Mouse (Mus musculus): ENCODE data around the gene Dus1l. TPM values are rescaled to one million over a fixed set of nuclear protein-coding genes. Genes with fewer than 3 reads are reported as not detected.

Dus1l gene
- polyA plus RNA-seq, 1 experiment from 2014 or later: 42.2 TPM

DNA sequence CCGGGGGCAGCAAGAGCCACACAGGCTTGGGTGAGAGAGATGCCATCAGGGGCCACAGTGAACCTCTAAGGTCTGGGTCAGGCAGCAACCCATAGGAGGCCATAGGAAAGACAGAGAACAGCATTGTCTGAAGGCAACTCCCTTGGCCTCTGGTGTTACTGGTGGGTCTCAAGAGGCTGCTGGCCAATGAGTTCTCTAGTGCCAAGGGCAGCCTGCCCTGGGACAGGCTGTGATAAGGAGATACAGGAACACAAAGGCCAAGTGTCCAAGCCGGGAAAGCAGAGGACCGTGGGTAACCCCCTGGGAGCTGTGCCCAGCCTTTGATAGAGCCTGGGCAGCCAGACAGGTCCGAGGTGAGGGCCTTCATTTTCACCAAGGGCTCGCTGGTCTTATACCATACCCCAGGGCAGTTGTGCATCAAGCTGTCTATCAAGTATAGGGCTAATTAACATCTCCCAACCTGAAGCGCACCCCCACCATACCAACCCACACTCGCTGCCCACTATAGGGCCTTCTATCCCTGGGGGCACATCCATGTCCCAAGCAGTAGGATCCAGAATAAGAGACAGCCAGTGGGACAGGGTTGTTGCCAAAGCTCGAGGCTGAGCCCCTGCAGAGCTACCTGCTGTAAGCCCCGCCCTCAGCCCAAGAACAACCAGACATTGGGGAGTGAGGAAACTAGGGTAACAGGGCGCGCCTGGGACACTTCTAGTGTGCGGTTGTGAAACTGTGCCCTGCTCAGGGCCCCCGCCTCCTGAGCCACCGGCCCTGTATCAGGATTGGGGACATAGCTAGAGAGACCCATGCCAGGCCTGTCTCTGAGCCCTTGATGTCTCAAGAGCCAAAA, 25.1 kb upstream of the Dus1l start:
- Histone ChIP-seq H3K4me3 (ENCODE audit: low read depth, low read length) (peak overlapping the region; percentile 18; the same call in 1 of the 2 replicates), H3K27ac (ENCODE audit: low read length) (no peak overlapping the region), H3K9ac (ENCODE audit: low read depth, low read length) (peak overlapping the region; percentile 98), H3K27me3 (ENCODE audit: control insufficient read depth, insufficient read depth, low read depth, low read length) (no peaks in the 10 kb centered on the region), H3K9me3 (replicated peaks; ENCODE audit: control insufficient read depth, low read length, poor library complexity, severe bottlenecking) (no peaks in the 10 kb centered on the region), H3K36me3 (ENCODE audit: control insufficient read depth, insufficient read depth, low read length) (peaks cover 43% of the 10 kb centered on the region), H3K4me1 (ENCODE audit: control insufficient read depth, insufficient read depth, low read length) (peaks cover 34% of the 10 kb centered on the region), H3K4me2 (ENCODE audit: low read length) (peak overlapping the region; percentile 100)
- 79% methylated on average over 14 of the region's 14 CpGs for WGBS
- ATAC-seq: no peak

DNA sequence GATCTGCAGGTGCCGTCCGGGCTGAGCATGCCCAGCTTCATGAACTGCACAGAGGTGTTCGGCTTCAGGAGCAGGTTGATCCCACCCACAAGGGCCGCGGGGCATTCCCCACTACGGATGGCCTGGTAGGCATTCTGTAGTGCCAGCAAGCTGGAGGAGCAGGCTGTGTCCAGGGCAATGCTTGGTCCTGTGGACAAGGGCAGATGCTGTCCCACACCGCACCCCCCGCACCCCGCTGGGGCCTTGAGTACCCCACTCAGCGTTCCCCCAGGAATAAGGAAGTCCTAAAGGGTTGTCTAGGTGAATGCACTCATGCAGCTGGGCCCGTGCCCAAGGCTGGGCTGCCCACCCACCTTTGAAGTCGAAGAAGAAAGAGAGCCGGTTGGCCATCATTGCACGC, 24.3 kb upstream of the Dus1l start:
- Histone ChIP-seq H3K9me3 (replicated peaks; ENCODE audit: control insufficient read depth, low read length, poor library complexity, severe bottlenecking) (no peaks in the 10 kb centered on the region), H3K4me3 (ENCODE audit: low read depth, low read length) (no peak overlapping the region), H3K27ac (ENCODE audit: low read length) (no peak overlapping the region), H3K36me3 (ENCODE audit: control insufficient read depth, insufficient read depth, low read length) (peaks cover 49% of the 10 kb centered on the region), H3K4me2 (ENCODE audit: low read length) (peak overlapping the region; percentile 100; the same call in 1 of the 2 replicates), H3K9ac (ENCODE audit: low read depth, low read length) (no peak overlapping the region), H3K27me3 (ENCODE audit: control insufficient read depth, insufficient read depth, low read depth, low read length) (no peaks in the 10 kb centered on the region), H3K4me1 (ENCODE audit: control insufficient read depth, insufficient read depth, low read length) (peaks cover 30% of the 10 kb centered on the region)
- ATAC-seq: no peak
- WGBS: 91% methylated on average over 14 of the region's 14 CpGs

DNA sequence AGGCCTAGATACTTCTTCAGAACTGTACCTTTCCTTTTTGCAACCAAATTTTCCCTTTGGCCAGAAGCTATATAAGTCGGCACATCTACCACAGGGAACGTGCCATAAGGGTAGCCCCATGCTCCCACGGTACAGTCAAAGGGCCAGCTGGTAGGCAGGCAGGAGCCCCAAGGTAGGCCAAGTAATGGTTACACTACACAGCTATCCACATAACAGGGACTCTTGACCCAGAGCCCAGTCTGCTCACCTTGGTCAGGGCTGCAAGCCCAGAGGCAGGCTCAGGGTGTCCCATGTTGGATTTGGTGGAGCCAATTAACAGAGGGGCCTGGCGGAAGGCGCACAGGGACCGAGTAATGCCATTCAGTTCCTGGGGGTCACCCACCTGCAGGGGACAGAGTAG, 23.4 kb upstream of the Dus1l start:
- no peak overlapping the region for H3K9ac ChIP-seq (ENCODE audit: low read depth, low read length)
- peaks cover 23% of the 10 kb centered on the region for H3K4me1 ChIP-seq (ENCODE audit: control insufficient read depth, insufficient read depth, low read length)
- H3K36me3 ChIP-seq (ENCODE audit: control insufficient read depth, insufficient read depth, low read length): peaks cover 59% of the 10 kb centered on the region
- H3K27me3 ChIP-seq (ENCODE audit: control insufficient read depth, insufficient read depth, low read depth, low read length): no peaks in the 10 kb centered on the region
- no peaks in the 10 kb centered on the region for H3K9me3 ChIP-seq (replicated peaks; ENCODE audit: control insufficient read depth, low read length, poor library complexity, severe bottlenecking)
- no peak overlapping the region for H3K27ac ChIP-seq (ENCODE audit: low read length)
- no peak overlapping the region for H3K4me3 ChIP-seq (ENCODE audit: low read depth, low read length)
- no peak overlapping the region for H3K4me2 ChIP-seq (ENCODE audit: low read length)
- no peak for ATAC-seq
- WGBS: 91% methylated on average over 6 of the region's 6 CpGs

DNA sequence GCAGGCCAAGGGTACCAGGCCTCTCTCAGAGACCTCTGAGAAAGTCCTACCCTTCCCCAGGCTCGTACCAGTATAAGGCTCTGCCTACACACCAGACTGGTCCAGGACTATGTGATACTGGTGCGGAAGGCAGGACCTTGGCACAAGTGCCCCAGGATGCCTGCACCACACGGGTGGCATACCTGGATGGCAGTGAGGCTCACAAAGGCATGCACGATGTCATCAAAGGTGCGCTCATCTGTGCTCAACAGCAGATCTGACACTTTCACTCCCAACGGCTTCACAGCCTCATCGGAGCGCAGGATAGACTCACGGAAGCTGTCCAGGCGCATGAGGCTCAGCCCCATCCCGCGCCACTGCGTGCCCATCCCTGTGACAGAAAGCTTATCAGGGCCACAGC, 22.0 kb upstream of the Dus1l start:
- H3K4me2 ChIP-seq (ENCODE audit: low read length): no peak overlapping the region
- H3K9ac ChIP-seq (ENCODE audit: low read depth, low read length): no peak overlapping the region
- H3K27ac ChIP-seq (ENCODE audit: low read length): no peak overlapping the region
- H3K4me3 ChIP-seq (ENCODE audit: low read depth, low read length): no peak overlapping the region
- H3K9me3 ChIP-seq (replicated peaks; ENCODE audit: control insufficient read depth, low read length, poor library complexity, severe bottlenecking): no peaks in the 10 kb centered on the region
- ATAC-seq: no peak
- peaks cover 23% of the 10 kb centered on the region for H3K4me1 ChIP-seq (ENCODE audit: control insufficient read depth, insufficient read depth, low read length)
- H3K36me3 ChIP-seq (ENCODE audit: control insufficient read depth, insufficient read depth, low read length): peaks cover 72% of the 10 kb centered on the region
- WGBS: 95% methylated on average over 13 of the region's 13 CpGs
- no peaks in the 10 kb centered on the region for H3K27me3 ChIP-seq (ENCODE audit: control insufficient read depth, insufficient read depth, low read depth, low read length)

DNA sequence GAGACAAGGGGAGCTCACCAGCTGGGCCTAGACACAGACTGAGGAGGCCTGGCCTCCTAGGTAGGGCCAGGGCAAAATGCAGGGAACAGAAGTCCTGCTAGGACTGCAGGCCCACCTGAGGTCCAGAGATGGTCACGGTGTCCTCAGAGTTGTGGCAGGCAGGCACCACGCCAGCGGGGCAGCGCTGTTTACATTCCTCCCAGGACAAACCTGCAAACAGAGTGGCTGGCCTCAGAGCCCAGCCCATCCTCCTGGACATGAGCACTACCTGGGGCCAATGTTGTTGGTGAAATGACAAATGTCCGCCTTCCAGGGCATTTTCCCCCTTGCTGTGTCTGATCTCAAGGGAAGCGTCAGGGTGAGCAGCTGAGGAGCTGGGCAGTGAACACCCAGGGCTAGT, 21.2 kb upstream of the Dus1l start:
- H3K4me2 ChIP-seq (ENCODE audit: low read length): no peak overlapping the region
- no peaks in the 10 kb centered on the region for H3K9me3 ChIP-seq (replicated peaks; ENCODE audit: control insufficient read depth, low read length, poor library complexity, severe bottlenecking)
- H3K9ac ChIP-seq (ENCODE audit: low read depth, low read length): no peak overlapping the region
- 95% methylated on average over 6 of the region's 6 CpGs for WGBS
- no peak for ATAC-seq
- H3K36me3 ChIP-seq (ENCODE audit: control insufficient read depth, insufficient read depth, low read length): peaks cover 80% of the 10 kb centered on the region
- no peak overlapping the region for H3K4me3 ChIP-seq (ENCODE audit: low read depth, low read length)
- no peaks in the 10 kb centered on the region for H3K27me3 ChIP-seq (ENCODE audit: control insufficient read depth, insufficient read depth, low read depth, low read length)
- H3K27ac ChIP-seq (ENCODE audit: low read length): no peak overlapping the region
- peaks cover 15% of the 10 kb centered on the region for H3K4me1 ChIP-seq (ENCODE audit: control insufficient read depth, insufficient read depth, low read length)

DNA sequence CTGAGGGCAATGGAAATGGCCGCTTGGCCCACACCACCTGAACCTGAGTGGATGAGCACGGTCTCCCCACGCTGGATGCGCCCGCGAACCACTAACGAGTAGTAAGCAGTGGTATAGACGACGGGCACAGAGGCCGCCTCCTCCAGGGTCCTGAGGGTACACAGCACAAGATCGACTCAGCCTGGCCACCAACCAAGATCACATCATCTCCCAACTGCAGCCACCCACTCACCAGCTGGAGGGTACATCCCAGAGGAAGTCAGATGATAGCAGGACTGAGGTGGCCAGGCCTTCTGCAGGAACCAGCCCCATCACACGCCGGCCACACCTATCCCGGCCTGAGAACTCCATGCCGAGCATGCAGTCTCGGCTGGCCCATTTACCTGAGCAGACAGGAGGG, 15.9 kb upstream of the Dus1l start:
- Histone ChIP-seq H3K36me3 (ENCODE audit: control insufficient read depth, insufficient read depth, low read length) (peaks cover 95% of the 10 kb centered on the region), H3K4me3 (ENCODE audit: low read depth, low read length) (no peak overlapping the region), H3K27me3 (ENCODE audit: control insufficient read depth, insufficient read depth, low read depth, low read length) (no peaks in the 10 kb centered on the region), H3K9ac (ENCODE audit: low read depth, low read length) (no peak overlapping the region), H3K4me1 (ENCODE audit: control insufficient read depth, insufficient read depth, low read length) (no peaks in the 10 kb centered on the region), H3K27ac (ENCODE audit: low read length) (no peak overlapping the region), H3K4me2 (ENCODE audit: low read length) (no peak overlapping the region), H3K9me3 (replicated peaks; ENCODE audit: control insufficient read depth, low read length, poor library complexity, severe bottlenecking) (no peaks in the 10 kb centered on the region)
- ATAC-seq: no peak
- 95% methylated on average over 16 of the region's 16 CpGs for WGBS

DNA sequence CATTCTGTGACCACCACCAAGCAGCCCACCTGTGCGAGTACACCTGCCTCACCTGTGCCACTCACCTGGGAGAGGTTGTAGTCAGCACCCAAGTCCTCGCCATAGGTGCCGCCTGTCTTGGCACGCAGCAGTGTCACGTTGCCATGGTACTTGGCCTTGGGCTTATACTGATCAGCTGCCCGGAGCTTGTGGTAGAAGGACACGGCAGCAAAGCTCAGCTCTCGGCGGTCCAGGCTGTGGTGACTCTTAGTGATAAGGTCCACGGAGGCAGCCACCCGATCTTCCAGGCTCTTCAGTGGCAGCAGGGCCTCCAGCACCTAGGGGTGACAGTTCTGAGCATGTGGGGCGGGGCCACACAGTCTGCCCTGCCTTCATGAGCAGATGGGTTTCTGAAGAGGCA, 11.8 kb upstream of the Dus1l start:
- Histone ChIP-seq H3K4me2 (ENCODE audit: low read length) (no peak overlapping the region), H3K9ac (ENCODE audit: low read depth, low read length) (no peak overlapping the region), H3K4me3 (ENCODE audit: low read depth, low read length) (no peak overlapping the region), H3K27ac (ENCODE audit: low read length) (no peak overlapping the region), H3K36me3 (ENCODE audit: control insufficient read depth, insufficient read depth, low read length) (peaks cover 71% of the 10 kb centered on the region), H3K9me3 (replicated peaks; ENCODE audit: control insufficient read depth, low read length, poor library complexity, severe bottlenecking) (no peaks in the 10 kb centered on the region), H3K4me1 (ENCODE audit: control insufficient read depth, insufficient read depth, low read length) (no peaks in the 10 kb centered on the region), H3K27me3 (ENCODE audit: control insufficient read depth, insufficient read depth, low read depth, low read length) (no peaks in the 10 kb centered on the region)
- 95% methylated on average over 12 of the region's 12 CpGs for WGBS
- ATAC-seq: no peak

DNA sequence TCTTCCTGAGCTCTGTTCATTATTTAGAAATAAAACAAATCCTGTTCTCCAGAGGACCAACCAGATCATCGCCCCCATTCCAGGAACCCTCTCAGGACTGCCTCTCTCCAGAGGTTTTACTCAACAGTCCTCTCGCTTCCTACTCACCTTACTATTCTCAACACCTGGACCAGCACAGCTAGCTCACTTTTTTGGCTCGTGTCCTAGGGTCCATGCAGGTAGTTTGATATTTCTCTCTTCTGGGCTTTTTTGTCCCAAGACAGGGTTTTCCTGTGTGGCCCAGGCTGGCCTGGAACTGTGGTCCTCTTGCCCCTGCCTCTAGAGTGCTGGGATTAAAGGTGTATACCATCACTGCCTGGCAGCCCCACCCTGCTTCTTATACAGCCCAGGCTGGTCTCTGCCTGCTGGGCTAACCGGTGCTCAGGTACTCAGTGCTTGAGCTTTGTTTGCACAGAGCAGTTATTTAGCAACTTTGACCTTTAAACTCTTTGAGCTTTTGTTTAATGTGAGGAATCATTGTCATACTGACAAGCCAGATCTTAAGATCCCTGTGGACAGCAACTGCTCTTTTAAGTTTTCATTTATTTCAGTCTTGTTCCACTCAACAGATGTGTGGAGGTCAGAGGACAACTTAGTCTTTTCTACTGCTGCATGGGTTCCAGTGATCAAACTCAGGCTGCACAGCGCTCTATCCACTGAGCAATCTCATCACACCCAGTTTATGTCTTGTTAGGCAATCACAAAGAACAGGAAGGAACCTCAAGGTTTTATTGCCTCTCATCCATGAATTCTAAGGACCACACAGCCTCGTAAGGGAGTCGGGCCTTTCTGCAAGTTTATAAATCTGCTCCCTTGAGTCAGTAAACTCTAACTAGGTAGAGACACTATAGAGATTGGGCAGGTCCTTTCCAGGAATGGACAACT, 9.4 kb upstream of the Dus1l start:
- Histone ChIP-seq H3K4me3 (ENCODE audit: low read depth, low read length) (no peak overlapping the region), H3K36me3 (ENCODE audit: control insufficient read depth, insufficient read depth, low read length) (peaks cover 48% of the 10 kb centered on the region), H3K4me2 (ENCODE audit: low read length) (no peak overlapping the region), H3K27ac (ENCODE audit: low read length) (no peak overlapping the region), H3K9me3 (replicated peaks; ENCODE audit: control insufficient read depth, low read length, poor library complexity, severe bottlenecking) (no peaks in the 10 kb centered on the region), H3K4me1 (ENCODE audit: control insufficient read depth, insufficient read depth, low read length) (no peaks in the 10 kb centered on the region), H3K27me3 (ENCODE audit: control insufficient read depth, insufficient read depth, low read depth, low read length) (no peaks in the 10 kb centered on the region), H3K9ac (ENCODE audit: low read depth, low read length) (no peak overlapping the region)
- no peak for ATAC-seq
- 84% methylated on average over 7 of the region's 7 CpGs for WGBS

DNA sequence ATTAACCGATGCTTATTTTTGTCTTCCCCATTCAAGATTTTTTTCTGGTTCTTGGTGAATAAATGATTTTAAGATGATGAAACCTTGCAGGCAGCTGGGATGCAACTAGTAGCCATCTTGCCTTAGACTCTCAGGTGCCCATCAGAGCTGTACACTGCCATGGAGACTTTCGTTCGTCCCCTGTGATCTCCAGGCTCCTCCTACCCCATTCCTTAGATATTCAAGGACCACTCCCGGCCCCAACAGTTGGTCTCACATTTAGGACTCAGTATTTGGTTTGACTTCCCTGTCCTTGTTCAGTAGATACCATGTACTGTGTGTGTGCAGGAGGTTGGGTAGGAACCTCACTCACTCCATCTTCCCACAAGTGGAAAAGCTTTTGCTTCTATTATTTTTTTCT, 8.6 kb upstream of the Dus1l start:
- 74% methylated on average over 4 of the region's 4 CpGs for WGBS
- no peak overlapping the region for H3K4me2 ChIP-seq (ENCODE audit: low read length)
- H3K4me3 ChIP-seq (ENCODE audit: low read depth, low read length): no peak overlapping the region
- H3K36me3 ChIP-seq (ENCODE audit: control insufficient read depth, insufficient read depth, low read length): peaks cover 39% of the 10 kb centered on the region
- H3K4me1 ChIP-seq (ENCODE audit: control insufficient read depth, insufficient read depth, low read length): peaks cover 1% of the 10 kb centered on the region; the same call in 1 of the 2 replicates
- H3K9me3 ChIP-seq (replicated peaks; ENCODE audit: control insufficient read depth, low read length, poor library complexity, severe bottlenecking): no peaks in the 10 kb centered on the region
- H3K9ac ChIP-seq (ENCODE audit: low read depth, low read length): no peak overlapping the region
- H3K27me3 ChIP-seq (ENCODE audit: control insufficient read depth, insufficient read depth, low read depth, low read length): no peaks in the 10 kb centered on the region
- H3K27ac ChIP-seq (ENCODE audit: low read length): no peak overlapping the region
- no peak for ATAC-seq
